ENCODE assay signal across 28 mouse cellular contexts in the genomic region with DNA sequence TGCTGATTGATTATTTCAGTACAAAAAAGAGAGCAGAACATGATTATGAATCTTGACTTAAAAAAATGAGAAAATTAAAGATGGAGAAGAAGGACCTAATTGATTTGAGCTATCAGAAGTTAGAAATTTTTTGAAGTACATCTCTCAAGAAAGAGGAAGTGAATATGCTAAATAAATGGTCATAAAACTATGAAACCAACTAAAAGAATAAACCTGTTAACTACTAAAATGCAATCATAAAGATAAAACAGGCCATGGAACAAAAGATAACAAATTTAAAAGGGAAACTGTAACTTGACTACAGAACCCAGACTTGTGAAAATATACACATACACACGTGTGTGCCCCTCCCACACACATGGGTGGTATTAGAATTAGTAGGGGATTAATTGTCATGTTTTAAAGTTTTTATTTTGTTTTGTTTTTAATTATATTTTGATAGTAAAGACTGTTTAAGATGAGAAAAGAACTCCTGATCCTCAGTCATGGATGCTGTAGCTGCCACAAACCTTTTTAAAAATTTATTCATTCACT.
"Had no signal": no experiment of that assay in that cellular context is flagged by ENCODE, and none has a peak within 500 bp of the region (broad histone marks: within the 10 kb centered on the region; RNA-seq: fewer than 3 reads in every experiment).

No protein-coding gene starts in this region.

- ATAC-seq: liver, embryonic 12.5 days; midbrain, embryonic 13.5 days; midbrain, embryonic 15.5 days; midbrain, embryonic 16.5 days had no signal

- H3K36me3 ChIP-seq: limb, embryonic 10.5 days; limb, embryonic 12.5 days; limb, embryonic 13.5 days; limb, embryonic 15.5 days; liver, embryonic 12.5 days; liver, embryonic 13.5 days; liver, embryonic 15.5 days; lung, embryonic 15.5 days; midbrain, embryonic 10.5 days; midbrain, embryonic 12.5 days; midbrain, embryonic 13.5 days; midbrain, embryonic 15.5 days had no signal

- H3K4me1 ChIP-seq: limb, embryonic 10.5 days; limb, embryonic 12.5 days; limb, embryonic 13.5 days; limb, embryonic 15.5 days; liver, embryonic 12.5 days; liver, embryonic 13.5 days; liver, embryonic 15.5 days; lung, embryonic 15.5 days; megakaryocyte, embryonic 14.5 days; midbrain, embryonic 10.5 days; midbrain, embryonic 12.5 days; midbrain, embryonic 13.5 days; midbrain, embryonic 15.5 days had no signal

- H3K27ac ChIP-seq: limb, embryonic 10.5 days; limb, embryonic 12.5 days; limb, embryonic 13.5 days; limb, embryonic 15.5 days; liver, embryonic 12.5 days; liver, embryonic 13.5 days; liver, embryonic 14.5 days; liver, embryonic 15.5 days; lung, embryonic 15.5 days; macrophage; midbrain, embryonic 10.5 days; midbrain, embryonic 12.5 days; midbrain, embryonic 13.5 days; midbrain, embryonic 15.5 days had no signal

- H3K9ac ChIP-seq: limb, embryonic 12.5 days; limb, embryonic 13.5 days; limb, embryonic 15.5 days; liver, embryonic 12.5 days; liver, embryonic 13.5 days; liver, embryonic 14.5 days; liver, embryonic 15.5 days; liver, postnatal 0 days; lung, embryonic 14.5 days; lung, embryonic 15.5 days; midbrain, embryonic 12.5 days; midbrain, embryonic 13.5 days; midbrain, embryonic 15.5 days had no signal

- DNase-seq: left cerebral cortex, postnatal 4 days; liver; liver, embryonic 13.5 days; liver, postnatal 0 days; lung, adult 18-20 months; lung, adult 2 months; lung, embryonic 14.5 days; lung, postnatal 10 days; lung, postnatal 14 days; lung, postnatal 36 days; lung, postnatal 4 days; midbrain, embryonic 14.5 days had no signal

- H3K9me3 ChIP-seq: limb, embryonic 10.5 days; limb, embryonic 12.5 days; limb, embryonic 13.5 days; limb, embryonic 15.5 days; liver, embryonic 12.5 days; liver, embryonic 13.5 days; liver, embryonic 15.5 days; lung, embryonic 15.5 days; megakaryocyte, embryonic 14.5 days; midbrain, embryonic 10.5 days; midbrain, embryonic 12.5 days; midbrain, embryonic 13.5 days; midbrain, embryonic 15.5 days had no signal

- H3K4me3 ChIP-seq: limb, embryonic 10.5 days; limb, embryonic 12.5 days; limb, embryonic 13.5 days; limb, embryonic 15.5 days; liver, embryonic 12.5 days; liver, embryonic 13.5 days; liver, embryonic 15.5 days; lung, embryonic 15.5 days; megakaryocyte, embryonic 14.5 days; midbrain, embryonic 10.5 days; midbrain, embryonic 12.5 days; midbrain, embryonic 13.5 days; midbrain, embryonic 15.5 days; myocyte had no signal

- H3K27me3 ChIP-seq: limb, embryonic 12.5 days; limb, embryonic 13.5 days; limb, embryonic 15.5 days; liver, embryonic 12.5 days; liver, embryonic 13.5 days; liver, embryonic 15.5 days; lung, embryonic 15.5 days; megakaryocyte, embryonic 14.5 days; midbrain, embryonic 12.5 days; midbrain, embryonic 13.5 days; midbrain, embryonic 15.5 days had no signal
